Mouse (Mus musculus) adrenal gland, postnatal 36 days (tissue): Measurements from ENCODE around the gene Nexn. TPM values are rescaled to one million over a fixed set of nuclear protein-coding genes. Genes with fewer than 3 reads are reported as not detected.

Experiments used
- DNase-seq, 2 experiments: peaks; one replicate each; pipeline ENCODE4 v3.0.0; 2021; ENCODE audit warnings: mixed read lengths in 1 of 2
- total RNA-seq, 2 experiments: library from RNA; stranded (reverse); gene quantifications; 2 replicates each; pipeline ENCODE4 v1.2.3; 2021

The Nexn gene
- total RNA-seq, 2 experiments from 2014 or later: 2.2 to 3.9 TPM

DNA sequence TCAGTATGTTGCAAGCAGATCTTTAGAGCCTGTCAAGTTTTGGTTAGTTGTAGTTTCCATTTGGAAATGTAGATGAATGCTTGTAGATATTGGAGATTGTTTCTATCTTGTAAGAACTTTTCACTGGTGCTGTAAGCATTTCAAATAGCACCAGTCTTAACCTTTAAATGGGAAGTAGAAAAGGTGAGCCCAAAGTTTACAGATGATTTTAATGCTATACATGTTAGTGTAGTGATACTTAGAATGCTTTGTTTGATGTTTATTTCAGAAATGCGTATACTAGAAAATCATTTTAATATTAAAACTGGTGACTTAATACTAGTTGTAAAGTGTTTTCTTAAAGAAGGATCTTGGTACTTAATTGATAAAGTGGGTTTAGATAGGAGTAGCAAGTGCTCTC, 30.3 kb downstream of the Nexn start:
- DNase-seq: no peak

DNA sequence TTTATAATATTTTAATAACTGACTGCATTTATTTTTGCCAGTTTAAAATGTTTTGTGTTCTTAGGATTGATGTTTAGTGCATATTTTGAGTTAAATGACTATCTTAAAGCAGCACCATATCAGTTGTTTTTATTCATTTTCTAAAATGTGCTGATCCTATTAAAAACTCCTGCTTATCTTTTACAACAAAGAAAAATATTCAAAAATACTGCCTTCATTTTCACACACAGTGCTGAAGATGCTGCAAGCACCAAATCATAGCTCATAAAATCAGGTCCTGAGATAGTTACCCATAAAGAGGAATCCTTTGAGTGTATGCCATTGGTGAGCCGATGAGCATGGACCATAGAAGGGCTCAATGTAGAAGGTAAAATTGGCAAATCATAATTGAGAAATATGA, 30.9 kb downstream of the Nexn start:
- no peak for DNase-seq

DNA sequence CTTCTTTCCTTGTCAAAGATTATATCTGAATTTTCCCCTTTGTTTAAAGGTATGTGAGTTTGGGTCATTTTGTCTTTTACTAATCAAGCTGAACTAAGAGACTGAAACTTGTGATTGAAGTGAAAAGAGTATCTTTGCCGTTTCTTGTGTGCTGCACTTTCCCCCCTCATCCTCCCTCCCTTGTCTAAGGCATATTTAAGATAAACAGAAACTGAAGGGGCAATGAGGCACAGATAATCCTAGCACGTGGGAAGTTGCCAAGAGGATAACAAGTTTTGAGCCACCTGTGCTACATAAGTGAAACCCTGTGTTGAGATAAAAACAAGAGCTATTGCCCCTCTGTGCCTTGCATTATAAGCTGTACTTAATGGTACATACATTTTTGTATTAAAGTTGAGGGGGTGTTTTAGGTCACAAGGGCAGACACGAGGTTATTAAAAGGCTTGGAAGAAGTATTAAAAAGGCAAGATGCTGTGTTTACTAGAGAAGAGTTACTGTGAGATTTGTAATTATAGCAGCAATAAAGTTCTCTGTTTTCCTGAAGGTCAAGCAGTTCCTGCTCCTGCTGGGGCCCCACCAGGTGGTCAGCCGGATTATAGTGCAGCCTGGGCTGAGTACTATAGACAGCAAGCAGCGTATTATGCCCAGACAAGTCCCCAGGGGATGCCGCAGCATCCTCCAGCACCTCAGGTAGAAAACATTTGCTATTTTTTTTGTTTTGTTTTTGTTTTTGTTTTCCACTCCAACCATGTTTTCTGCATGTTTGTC, 34.6 kb downstream of the Nexn start:
- no peak for DNase-seq

GRCm38 (mm10) chr3:152229271-152229670, 36.9 kb downstream of the Nexn start:
- no peak for DNase-seq

GRCm38 (mm10) chr3:152228843-152229242, 37.3 kb downstream of the Nexn start:
- no peak for DNase-seq

DNA sequence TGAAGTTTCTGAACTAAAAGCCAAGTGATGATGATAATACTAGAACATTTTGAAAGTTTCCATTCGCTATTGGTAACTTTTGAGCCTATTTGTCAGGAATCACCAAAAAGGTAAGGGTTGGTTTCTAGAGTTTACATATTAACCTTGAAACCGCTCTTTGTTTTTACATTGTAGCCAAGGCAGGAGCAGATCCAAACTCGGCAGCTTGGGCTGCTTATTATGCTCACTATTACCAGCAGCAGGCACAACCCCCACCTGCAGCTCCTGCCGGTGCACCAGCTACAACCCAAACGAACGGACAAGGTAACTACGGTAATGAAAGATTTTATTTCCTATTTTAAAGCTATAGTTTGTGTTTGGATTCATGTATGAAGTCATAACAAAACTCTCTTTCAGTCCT, 40.2 kb downstream of the Nexn start:
- DNase-seq: no peak

GRCm38 (mm10) chr3:152224918-152225317, 41.2 kb downstream of the Nexn start:
- DNase-seq: no peak

DNA sequence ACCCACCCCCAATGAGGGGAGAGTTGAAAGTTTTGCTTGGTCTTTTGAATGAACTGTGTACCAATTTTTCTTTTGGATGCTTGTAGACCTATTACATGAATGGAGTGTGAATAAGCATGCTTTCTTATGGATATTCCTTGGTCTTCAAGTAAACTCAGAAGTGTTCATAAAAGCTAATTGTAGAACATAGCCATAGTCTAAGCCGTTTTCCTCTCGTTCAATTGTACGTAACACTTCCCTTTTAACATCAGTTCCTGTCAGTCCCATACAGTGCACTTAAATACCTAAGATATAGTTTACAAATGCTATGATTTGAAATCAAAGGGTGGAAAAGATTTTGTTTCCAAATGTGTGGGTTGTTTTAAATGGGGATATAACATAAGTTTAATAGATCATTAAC, 52.7 kb downstream of the Nexn start:
- DNase-seq: no peak

- no peak for DNase-seq
Measured at GRCm38 (mm10) chr3:152211731-152212279, 54.3 kb downstream of the Nexn start.

DNA sequence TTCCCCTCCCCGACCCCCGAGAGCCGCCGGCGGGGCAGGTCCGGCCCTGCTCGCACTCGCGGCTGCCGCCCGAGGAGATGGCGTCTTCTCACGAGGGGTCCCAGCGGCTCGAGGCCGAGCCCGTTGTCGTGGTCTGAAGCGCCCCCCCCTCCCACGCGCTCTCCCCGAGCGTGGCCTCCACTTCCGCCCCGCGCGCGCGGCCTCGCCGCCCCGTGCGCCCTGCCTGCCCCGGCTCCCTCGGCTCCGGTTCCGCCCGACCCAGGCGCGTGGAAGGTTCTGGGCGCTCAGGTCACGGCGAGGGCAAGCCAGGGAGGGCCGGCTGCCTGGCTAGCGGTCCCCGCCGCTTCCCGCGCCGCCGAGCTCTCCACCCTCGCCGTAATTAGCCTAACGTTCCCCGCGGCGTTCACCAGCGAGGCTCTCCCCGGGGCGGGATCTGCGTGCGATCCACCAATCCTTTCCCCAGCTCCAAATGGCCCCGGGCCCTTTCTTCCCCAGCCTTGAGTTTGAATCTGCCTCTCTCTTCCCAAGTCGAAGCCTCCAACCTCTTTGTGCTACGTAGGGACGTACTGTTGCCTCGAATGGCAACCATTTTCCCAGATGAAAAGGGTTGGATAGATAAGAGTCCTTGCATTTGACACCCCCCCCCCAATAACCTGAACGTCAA, 55.3 kb downstream of the Nexn start:
- DNase-seq: peak; percentile 74 to 82

GRCm38 (mm10) chr3:152209967-152210634, 56.0 kb downstream of the Nexn start, which contains the start of the genes Dnajb4 and Fubp1:
Dnajb4 (minus strand) TSS chr3:152210302.
Fubp1 (plus strand) TSS chr3:152210422.
- peak; percentile 100 for DNase-seq

DNA sequence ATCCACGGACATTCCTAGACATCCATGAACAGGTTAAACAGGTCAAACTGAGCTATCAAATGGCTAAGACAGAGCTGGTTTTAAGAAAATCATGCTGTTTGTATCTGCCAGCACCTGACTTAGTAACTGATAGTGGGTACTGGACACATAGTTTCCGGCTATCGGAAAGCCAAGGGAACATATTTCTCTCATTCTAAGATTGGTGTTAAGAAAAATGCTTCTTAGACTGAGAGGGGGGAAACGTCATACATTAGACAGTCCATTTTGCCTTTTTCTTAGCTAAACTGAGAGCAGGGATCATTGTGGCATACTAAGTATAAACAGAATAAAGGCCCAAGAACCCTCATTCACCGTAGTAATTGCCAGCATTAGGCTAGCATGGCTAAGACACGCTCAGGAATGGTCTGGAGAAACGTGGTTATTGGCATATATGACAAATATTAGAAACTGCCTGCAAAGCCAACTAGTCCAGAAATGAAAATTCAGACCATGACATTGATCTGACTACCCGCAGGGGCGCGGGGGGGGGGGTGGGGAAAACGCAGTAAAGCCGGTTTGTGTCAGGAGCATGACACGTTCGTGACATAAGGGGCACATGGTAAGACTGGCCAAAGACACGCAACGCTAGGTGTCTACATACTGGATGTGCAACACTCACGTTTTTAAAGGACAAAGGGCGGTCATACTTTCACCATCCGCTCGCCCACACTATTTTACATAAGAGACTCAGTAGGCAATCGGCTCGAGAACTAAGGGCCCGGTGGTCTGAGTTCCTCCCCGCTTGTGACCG, 56.8 kb downstream of the Nexn start:
- DNase-seq: peak in 1 of 2 experiments; percentile 40

DNA sequence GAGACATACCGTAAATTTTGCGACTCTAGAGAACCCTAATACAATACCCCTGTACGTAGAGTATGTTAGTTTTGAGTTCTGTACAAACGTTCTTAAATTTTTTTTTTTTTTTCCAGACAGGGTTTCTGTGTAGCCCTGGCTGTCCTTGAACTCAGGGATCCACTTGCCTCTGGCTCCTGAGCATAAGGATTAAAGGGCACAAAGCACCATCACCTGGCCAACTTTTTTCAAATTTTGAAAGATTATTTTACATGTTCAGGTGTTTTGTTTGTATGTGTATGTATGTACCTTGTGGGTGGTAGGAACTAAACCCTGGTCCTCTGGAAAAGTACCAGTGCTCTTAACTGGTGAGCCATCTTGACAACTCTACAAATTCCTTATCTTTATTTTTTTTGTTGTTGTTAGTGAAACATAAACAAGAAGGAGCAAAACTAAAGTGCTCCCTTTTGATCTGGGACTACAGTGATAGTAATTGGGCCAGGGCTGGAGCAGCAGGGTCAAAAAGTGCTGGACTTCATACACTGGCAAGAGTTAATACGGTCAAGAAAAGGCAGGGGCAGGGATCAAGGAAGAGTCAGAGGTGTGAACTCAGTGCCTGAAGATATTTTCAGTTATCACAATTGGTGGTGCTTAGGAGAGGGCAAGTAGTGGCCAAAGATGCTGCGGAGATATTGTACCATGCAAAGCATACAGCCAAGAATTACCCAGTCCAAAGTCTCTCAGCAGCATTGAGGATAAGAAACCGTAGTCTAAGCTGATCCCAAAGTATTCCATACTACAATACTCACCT, 57.9 kb downstream of the Nexn start:
- DNase-seq: no peak

DNA sequence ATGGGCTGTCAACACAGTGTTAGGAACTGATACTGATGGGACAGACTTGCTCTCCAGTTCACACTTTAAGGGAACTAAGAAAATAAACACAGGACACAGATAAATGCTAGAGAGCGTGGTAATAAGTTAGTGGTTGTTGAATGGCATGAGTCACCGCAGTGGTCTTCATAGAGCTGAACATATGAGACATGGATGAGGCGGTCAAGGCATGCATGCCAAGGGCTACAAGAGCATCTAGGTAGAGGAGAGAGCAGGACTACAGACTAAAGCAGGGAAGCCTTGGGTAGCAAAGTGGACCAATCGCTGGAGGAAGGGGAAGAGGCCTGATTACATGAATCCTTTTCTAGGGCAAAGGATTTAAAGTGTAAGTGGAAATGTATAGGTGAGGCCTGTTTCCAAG, 59.0 kb downstream of the Nexn start:
- DNase-seq: no peak

DNA sequence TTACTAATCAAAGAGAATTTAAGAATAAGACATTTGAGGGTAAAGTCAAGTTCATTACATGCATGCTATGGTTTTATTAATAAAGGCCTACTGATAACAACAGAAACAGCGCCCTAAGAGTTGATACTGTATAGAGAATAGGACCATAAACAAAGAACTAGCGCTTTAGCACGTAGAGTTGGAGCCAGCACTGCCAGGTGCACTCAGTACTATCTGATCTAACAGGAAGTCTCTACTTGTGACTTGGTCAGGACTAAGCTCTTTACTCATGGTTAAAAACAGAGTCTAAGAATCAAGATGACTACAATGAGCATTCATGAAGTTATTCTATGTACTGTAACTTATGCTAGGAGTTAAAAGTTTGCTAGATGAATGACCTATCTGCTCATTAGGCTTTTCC, 61.6 kb downstream of the Nexn start:
- DNase-seq: no peak

- no peak for DNase-seq
Measured at GRCm38 (mm10) chr3:152203996-152204395, 62.2 kb downstream of the Nexn start.

DNA sequence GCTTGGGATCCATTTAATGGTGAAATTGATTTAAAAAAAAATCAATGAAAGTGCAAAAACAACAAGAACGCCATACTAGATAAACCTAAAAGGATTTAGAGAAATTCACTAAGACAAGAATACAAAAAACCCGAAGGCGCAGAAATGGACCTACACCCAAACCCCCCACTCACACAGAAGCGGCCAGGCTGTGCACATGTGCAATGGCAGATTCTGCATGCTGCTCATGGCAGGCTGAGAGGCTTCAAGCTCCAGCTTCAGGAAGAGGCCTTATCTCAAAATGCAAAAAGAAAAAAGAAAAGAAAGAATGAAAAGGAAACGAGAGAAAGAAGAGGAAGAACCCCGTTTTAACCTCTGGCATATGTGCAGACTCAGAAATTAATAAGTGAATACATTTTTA, 62.7 kb downstream of the Nexn start:
- DNase-seq: no peak

GRCm38 (mm10) chr3:152202942-152203341, 63.2 kb downstream of the Nexn start:
- DNase-seq: no peak

- DNase-seq: peak in 1 of 2 experiments; percentile 18
Measured at GRCm38 (mm10) chr3:152201651-152202050, 64.5 kb downstream of the Nexn start.

- no peak for DNase-seq
Measured at GRCm38 (mm10) chr3:152201181-152201580, 65.0 kb downstream of the Nexn start.

GRCm38 (mm10) chr3:152199125-152199524, 67.0 kb downstream of the Nexn start:
- no peak for DNase-seq
